Mouse (Mus musculus) thymus, postnatal 10 days (tissue): ENCODE measurements around the gene Fbxw21.

ENCODE experiments used
- DNase-seq, 2 experiments: peaks; one replicate each; pipeline ENCODE4 v3.0.0; 2021; ENCODE audit warnings: low spot score in 2 of 2

Gene Fbxw21

GRCm38 (mm10) chr9:109090446-109090845 is 71.4 kb downstream of the Fbxw21 start:
- DNase-seq: no peak
